ENCODE assay signal across 16 mouse cellular contexts in genomic region chrX:134163484-134163883, GRCm38 (mm10). TPM values are rescaled to one million over a fixed set of nuclear protein-coding genes. Genes with fewer than 3 reads are reported as not detected.
DNase-seq lines count a peak whose midpoint lies in the region; ATAC-seq and TF ChIP-seq lines count a peak whose summit lies in the region.
"Had no signal": no experiment of that assay in that cellular context is flagged by ENCODE, and none has a peak within 500 bp of the region (broad histone marks: within the 10 kb centered on the region; RNA-seq: fewer than 3 reads in every experiment).

No protein-coding gene starts in this region.

- no peak for TF ChIP-seq RAD21 in MEL (IDR thresholded peaks at IDR 0.05; ENCODE audit: low read depth, low read length)

- H3K79me2 ChIP-seq in MEL (ENCODE audit: control insufficient read depth, insufficient read depth, low read length, poor library complexity) = no peaks in the 10 kb centered on the region

- H3K27ac ChIP-seq in cerebellum, adult 2 months (ENCODE audit: insufficient read depth, low read length) = no peak overlapping the region
- no peak overlapping the region for H3K27ac ChIP-seq in liver, postnatal 0 days (ENCODE audit: low read depth)
- H3K27ac ChIP-seq in liver, embryonic 12.5 days = no peak overlapping the region
- H3K27ac ChIP-seq in MEL (ENCODE audit: control insufficient read depth, low read depth, low read length) = no peak overlapping the region
- H3K27ac ChIP-seq in midbrain, embryonic 13.5 days = no peak overlapping the region
- H3K27ac ChIP-seq: liver, embryonic 14.5 days; neural tube, embryonic 12.5 days had no signal

- TF ChIP-seq EP300 in liver, postnatal 0 days (IDR thresholded peaks at IDR 0.05; ENCODE audit: low read depth) = no peak
- peak in 1 of 2 experiments; percentile 38; a peak in 2 of 4 replicates for TF ChIP-seq EP300 in MEL (IDR thresholded peaks at IDR 0.05; ENCODE audit: low read depth in 1 of 2, low read length in 2 of 2)

- no peaks in the 10 kb centered on the region for H3K36me3 ChIP-seq in liver, postnatal 0 days (replicated peaks; ENCODE audit: insufficient read depth, low read length)
- H3K36me3 ChIP-seq in liver, embryonic 12.5 days = no peaks in the 10 kb centered on the region
- no peaks in the 10 kb centered on the region; a peak in 1 of 4 replicates for H3K36me3 ChIP-seq in MEL (ENCODE audit: control insufficient read depth in 1 of 2, insufficient read depth in 2 of 2, low read length in 2 of 2)
- no peaks in the 10 kb centered on the region for H3K36me3 ChIP-seq in midbrain, embryonic 13.5 days
- H3K36me3 ChIP-seq: neural tube, embryonic 12.5 days had no signal

- no peak overlapping the region for H3K9ac ChIP-seq in liver, postnatal 0 days (replicated peaks)
- H3K9ac ChIP-seq in liver, embryonic 12.5 days = no peak overlapping the region
- no peak overlapping the region for H3K9ac ChIP-seq in MEL (ENCODE audit: control insufficient read depth, low read depth, low read length, poor library complexity, severe bottlenecking)
- no peak overlapping the region for H3K9ac ChIP-seq in midbrain, embryonic 13.5 days (replicated peaks)
- H3K9ac ChIP-seq: liver, embryonic 14.5 days; neural tube, embryonic 12.5 days had no signal

- no peaks in the 10 kb centered on the region for H3K4me1 ChIP-seq in cerebellum, adult 2 months (ENCODE audit: control insufficient read depth, insufficient read depth, low read length)
- H3K4me1 ChIP-seq in liver, postnatal 0 days (ENCODE audit: insufficient read depth) = no peaks in the 10 kb centered on the region
- no peaks in the 10 kb centered on the region for H3K4me1 ChIP-seq in liver, embryonic 12.5 days
- 0 out of 4 replicates have a peak, but pooled peaks cover 0 to 4% of the 10 kb centered on the region in 2 experiments for H3K4me1 ChIP-seq in MEL (ENCODE audit: control insufficient read depth in 1 of 2, insufficient read depth in 2 of 2, low read length in 2 of 2)
- no peaks in the 10 kb centered on the region; the same call in 1 of the 2 replicates for H3K4me1 ChIP-seq in midbrain, embryonic 13.5 days (replicated peaks)
- H3K4me1 ChIP-seq: neural tube, embryonic 12.5 days had no signal

- DNase-seq in cerebellum, adult 2 months = no peak
- DNase-seq in cerebellum, adult 11-12 months = no peak
- no peak for DNase-seq in liver, postnatal 0 days
- peak; percentile 83 for DNase-seq in MEL (ENCODE audit: low read depth, low spot score)
- no peak for DNase-seq in adrenal gland, postnatal 36 days
- no peak for DNase-seq in left cerebral cortex, adult 11 months (ENCODE audit: low spot score)
- DNase-seq: gastrocnemius, postnatal 14 days; kidney, adult 8-10 months had no signal

- TF ChIP-seq CTCF in cerebellum, adult 2 months (IDR thresholded peaks at IDR 0.05; ENCODE audit: borderline replicate concordance, insufficient read depth, low read depth, low read length) = no peak
- no peak for TF ChIP-seq CTCF in liver, postnatal 0 days (IDR thresholded peaks at IDR 0.05; ENCODE audit: low read depth)
- no peak for TF ChIP-seq CTCF in MEL (IDR thresholded peaks at IDR 0.05 in 2 of 3, conservative IDR thresholded peaks at IDR 0.05 in 1 of 3; ENCODE audit: control insufficient read depth in 1 of 3, insufficient read depth in 1 of 3, low read depth in 2 of 3, low read length in 3 of 3, poor library complexity in 1 of 3, severe bottlenecking in 1 of 3)

- TF ChIP-seq POLR2A in cerebellum, adult 2 months (IDR thresholded peaks at IDR 0.05; ENCODE audit: borderline replicate concordance, insufficient read depth, low read length) = no peak
- TF ChIP-seq POLR2A in MEL (IDR thresholded peaks at IDR 0.05; ENCODE audit: control insufficient read depth in 1 of 2, insufficient read depth in 1 of 2, low read depth in 1 of 2, low read length in 2 of 2, poor library complexity in 1 of 2) = no peak

- H3K27me3 ChIP-seq in cerebellum, adult 2 months (ENCODE audit: control insufficient read depth, insufficient read depth, low read length) = no peaks in the 10 kb centered on the region
- H3K27me3 ChIP-seq in liver, postnatal 0 days (ENCODE audit: insufficient read depth, low read length) = no peaks in the 10 kb centered on the region
- H3K27me3 ChIP-seq in liver, embryonic 12.5 days (replicated peaks) = peaks cover 14% of the 10 kb centered on the region
- no peaks in the 10 kb centered on the region for H3K27me3 ChIP-seq in MEL (ENCODE audit: control insufficient read depth in 1 of 2, insufficient read depth in 2 of 2, low read length in 2 of 2)
- peaks cover 14% of the 10 kb centered on the region for H3K27me3 ChIP-seq in midbrain, embryonic 13.5 days

- no peak for ATAC-seq in liver, postnatal 0 days
- no peak for ATAC-seq in liver, embryonic 12.5 days
- no peak for ATAC-seq in midbrain, embryonic 13.5 days

- no peaks in the 10 kb centered on the region for H3K9me3 ChIP-seq in liver, postnatal 0 days (ENCODE audit: low read length)
- H3K9me3 ChIP-seq in liver, embryonic 12.5 days (replicated peaks) = no peaks in the 10 kb centered on the region
- no peaks in the 10 kb centered on the region for H3K9me3 ChIP-seq in MEL (replicated peaks; ENCODE audit: insufficient read depth, low read length)
- H3K9me3 ChIP-seq in midbrain, embryonic 13.5 days = no peaks in the 10 kb centered on the region
- H3K9me3 ChIP-seq: neural tube, embryonic 12.5 days had no signal

- H3K4me2 ChIP-seq in liver, postnatal 0 days (ENCODE audit: low read depth, low read length) = peak overlapping the region; percentile 22; the same call in 1 of the 2 replicates
- no peak overlapping the region for H3K4me2 ChIP-seq in liver, embryonic 12.5 days
- peak overlapping the region; percentile 58 for H3K4me2 ChIP-seq in midbrain, embryonic 13.5 days (replicated peaks)

- peak overlapping the region; percentile 9 for H3K4me3 ChIP-seq in cerebellum, adult 2 months (replicated peaks; ENCODE audit: insufficient read depth, low read depth, low read length)
- no peak overlapping the region for H3K4me3 ChIP-seq in liver, postnatal 0 days (ENCODE audit: low read depth, low read length)
- H3K4me3 ChIP-seq in liver, embryonic 12.5 days = no peak overlapping the region
- no peak overlapping the region for H3K4me3 ChIP-seq in MEL (ENCODE audit: control insufficient read depth in 1 of 2, insufficient read depth in 1 of 2, low read depth in 2 of 2, low read length in 2 of 2)
- H3K4me3 ChIP-seq in midbrain, embryonic 13.5 days (replicated peaks) = no peak overlapping the region
- H3K4me3 ChIP-seq: erythroblast, embryonic 14.5 days had no signal

- 61% methylated on average over 4 of the region's 4 CpGs for WGBS in cerebellum, adult 2 months
- WGBS in liver, postnatal 0 days (ENCODE audit: insufficient replicate concordance) = 37% methylated on average over 4 of the region's 4 CpGs
- WGBS in liver, embryonic 12.5 days (ENCODE audit: insufficient replicate concordance) = 18% methylated on average over 4 of the region's 4 CpGs
- 45% methylated on average over 4 of the region's 4 CpGs for WGBS in midbrain, embryonic 13.5 days

TF ChIP-seq in MEL, 35 proteins besides CTCF, POLR2A, EP300 and RAD21:
- TF ChIP-seq TCF12 (IDR thresholded peaks at IDR 0.05; ENCODE audit: low read depth, low read length) = peak; percentile 19; the same call in 1 of the 2 replicates
- no peak for TF ChIP-seq CHD2 (IDR thresholded peaks at IDR 0.05; ENCODE audit: low read length)

RNA-seq across cellular contexts. Expression of gene Xkrx, which starts 1.6 kb away (rescaled TPM):
- polyA plus RNA-seq in cerebellum, adult 2 months (2012; rRNA removed) = 1.7 and 2.0 TPM in 2 replicates
- polyA plus RNA-seq in liver, postnatal 0 days (2015; fragmentation: Nextera tagmentation; extraction: Ambion mirVana) = 0.06 and 0.07 TPM in 2 replicates
- polyA plus RNA-seq in liver, embryonic 12.5 days (2016; fragmentation: Nextera tagmentation; extraction: Ambion mirVana) = not detected in 2 replicates
- not detected in 2 replicates for total RNA-seq in MEL (2012; rRNA removed)
- under 1 TPM in 1 of 2 experiments, not detected in 1; 0.38 TPM for polyA plus RNA-seq in MEL (2012; ENCODE audit: insufficient read depth in 1 of 2, insufficient read length in 2 of 2, low read depth in 1 of 2, low replicate concordance in 2 of 2, missing spikeins in 1 of 2)
- 0.31 and 0.44 TPM in 2 replicates for polyA plus RNA-seq in midbrain, embryonic 13.5 days (2015; fragmentation: Nextera tagmentation; extraction: Ambion mirVana)
- total RNA-seq in adrenal gland, postnatal 36 days (2021) = 1 to 10 TPM in 1 of 2 experiments, under 1 TPM in 1; 0.50 to 1.3 TPM

RNA-seq across cellular contexts. Expression of gene Arl13a, which starts 23.8 kb away (rescaled TPM):
- not detected in 2 replicates for polyA plus RNA-seq in cerebellum, adult 2 months (2012; rRNA removed)
- polyA plus RNA-seq in liver, postnatal 0 days (2015; fragmentation: Nextera tagmentation; extraction: Ambion mirVana) = not detected in 2 replicates
- not detected in 2 replicates for polyA plus RNA-seq in liver, embryonic 12.5 days (2016; fragmentation: Nextera tagmentation; extraction: Ambion mirVana)
- total RNA-seq in MEL (2012; rRNA removed) = not detected in 2 replicates
- polyA plus RNA-seq in MEL (2012; ENCODE audit: insufficient read depth in 1 of 2, insufficient read length in 2 of 2, low read depth in 1 of 2, low replicate concordance in 2 of 2, missing spikeins in 1 of 2) = under 1 TPM in 1 of 2 experiments, not detected in 1; 0.25 TPM
- not detected in 2 replicates for polyA plus RNA-seq in midbrain, embryonic 13.5 days (2015; fragmentation: Nextera tagmentation; extraction: Ambion mirVana)
- not detected for total RNA-seq in adrenal gland, postnatal 36 days (2021)
- total RNA-seq: gastrocnemius, postnatal 14 days; layer of hippocampus, postnatal 36 days had no signal
- polyA plus RNA-seq: brain, embryonic 14.5 days; erythroblast, embryonic 14.5 days; hindbrain, embryonic 11.5 days; liver, embryonic 14.5 days; neural tube, embryonic 12.5 days had no signal

RNA-seq across cellular contexts. Expression of gene Nox1, which starts 58.3 kb away (rescaled TPM):
- 0.05 and 0.10 TPM in 2 replicates for polyA plus RNA-seq in cerebellum, adult 2 months (2012; rRNA removed)
- 0.13 TPM in 1 of 2 replicates, not detected in the other for polyA plus RNA-seq in liver, postnatal 0 days (2015; fragmentation: Nextera tagmentation; extraction: Ambion mirVana)
- polyA plus RNA-seq in liver, embryonic 12.5 days (2016; fragmentation: Nextera tagmentation; extraction: Ambion mirVana) = 0.06 and 0.18 TPM in 2 replicates
- 0.27 and 0.46 TPM in 2 replicates for total RNA-seq in MEL (2012; rRNA removed)
- under 1 TPM in 1 of 2 experiments, not detected in 1; 0.60 TPM for polyA plus RNA-seq in MEL (2012; ENCODE audit: insufficient read depth in 1 of 2, insufficient read length in 2 of 2, low read depth in 1 of 2, low replicate concordance in 2 of 2, missing spikeins in 1 of 2)
- polyA plus RNA-seq in midbrain, embryonic 13.5 days (2015; fragmentation: Nextera tagmentation; extraction: Ambion mirVana) = 0.07 TPM in 1 of 2 replicates, not detected in the other
- under 1 TPM in 1 of 2 experiments, not detected in 1; 0.49 TPM for total RNA-seq in adrenal gland, postnatal 36 days (2021)
- total RNA-seq: layer of hippocampus, postnatal 36 days had no signal
- polyA plus RNA-seq: erythroblast, embryonic 14.5 days; hindbrain, embryonic 11.5 days; neural tube, embryonic 12.5 days had no signal
